In genomic region chr10:41037722-41038121, GRCm38 (mm10) we compare ENCODE assay signal across 10 mouse cellular contexts. TPM values are rescaled to one million over a fixed set of nuclear protein-coding genes. Genes with fewer than 3 reads are reported as not detected.
DNase-seq lines count a peak whose midpoint lies in the region; ATAC-seq lines count a peak whose summit lies in the region.
"Had no signal": no experiment of that assay in that cellular context is flagged by ENCODE, and none has a peak within 500 bp of the region (broad histone marks: within the 10 kb centered on the region; RNA-seq: fewer than 3 reads in every experiment).

No protein-coding gene starts in this region.

- intact Hi-C loops in left cerebral cortex, postnatal 10 days (cut with DNase I), result no loop called here

- H3K4me3 ChIP-seq in forebrain, embryonic 15.5 days, result no peak overlapping the region
- H3K4me3 ChIP-seq in forebrain, embryonic 10.5 days, result no peak overlapping the region
- H3K4me3 ChIP-seq: midbrain, embryonic 12.5 days had no signal

- no peak overlapping the region for H3K27ac ChIP-seq in forebrain, embryonic 15.5 days (replicated peaks)
- no peak overlapping the region for H3K27ac ChIP-seq in forebrain, embryonic 10.5 days
- H3K27ac ChIP-seq: midbrain, embryonic 12.5 days had no signal

- no peak overlapping the region for H3K9ac ChIP-seq in forebrain, embryonic 15.5 days (replicated peaks)
- H3K9ac ChIP-seq: midbrain, embryonic 12.5 days had no signal

- DNase-seq in forebrain, embryonic 10.5 days (ENCODE audit: extremely low spot score, low spot score), result no peak
- DNase-seq in adrenal gland, adult 8-10 months, result peak; percentile 45
- peak; percentile 55 to 61 for DNase-seq in left cerebral cortex, postnatal 10 days (ENCODE audit: extremely low spot score in 1 of 2, low spot score in 2 of 2)
- peak; percentile 61 for DNase-seq in right cerebral cortex, postnatal 4 days
- no peak for DNase-seq in urinary bladder, adult 2 months (ENCODE audit: low spot score)

- H3K27me3 ChIP-seq in forebrain, embryonic 15.5 days, result no peaks in the 10 kb centered on the region
- H3K27me3 ChIP-seq in forebrain, embryonic 10.5 days (ENCODE audit: poor library complexity, severe bottlenecking), result no peaks in the 10 kb centered on the region
- H3K27me3 ChIP-seq: midbrain, embryonic 12.5 days had no signal

- ATAC-seq in forebrain, embryonic 15.5 days (replicated peaks), result peak; percentile 74
- ATAC-seq in frontal cortex, adult (ENCODE audit: low TSS enrichment), result peak; percentile 77
- ATAC-seq in granulocyte monocyte progenitor cell, adult 5-6 weeks (replicated peaks; ENCODE audit: poor library complexity, severe bottlenecking), result no peak

- no peaks in the 10 kb centered on the region for H3K9me3 ChIP-seq in forebrain, embryonic 15.5 days
- no peaks in the 10 kb centered on the region for H3K9me3 ChIP-seq in forebrain, embryonic 10.5 days
- H3K9me3 ChIP-seq: midbrain, embryonic 12.5 days had no signal

- H3K36me3 ChIP-seq in forebrain, embryonic 15.5 days, result no peaks in the 10 kb centered on the region
- no peaks in the 10 kb centered on the region for H3K36me3 ChIP-seq in forebrain, embryonic 10.5 days (replicated peaks)
- H3K36me3 ChIP-seq: midbrain, embryonic 12.5 days had no signal

- H3K4me1 ChIP-seq in forebrain, embryonic 15.5 days, result peaks cover 21% of the 10 kb centered on the region
- peaks cover 9% of the 10 kb centered on the region for H3K4me1 ChIP-seq in forebrain, embryonic 10.5 days

- no peak overlapping the region for H3K4me2 ChIP-seq in forebrain, embryonic 15.5 days (replicated peaks)
- H3K4me2 ChIP-seq: midbrain, embryonic 12.5 days had no signal

- 35% methylated on average over 8 of the region's 8 CpGs for WGBS in forebrain, embryonic 15.5 days
- 74% methylated on average over 8 of the region's 8 CpGs for WGBS in forebrain, embryonic 10.5 days

RNA-seq across cellular contexts. Expression of gene Gpr6, which starts 34.4 kb away (rescaled TPM):
- polyA plus RNA-seq in forebrain, embryonic 15.5 days (2015; fragmentation: Nextera tagmentation; extraction: Ambion mirVana), result 1.5 and 2.4 TPM in 2 replicates
- not detected in 2 replicates for polyA plus RNA-seq in forebrain, embryonic 10.5 days (2016; fragmentation: Nextera tagmentation; extraction: Ambion mirVana)
- not detected for total RNA-seq in adrenal gland, adult 8-10 months (2022)
- total RNA-seq in left cerebral cortex, postnatal 10 days (2021), result 10 to 100 TPM; 16.2 to 17.3 TPM
- total RNA-seq in granulocyte monocyte progenitor cell, adult 5-6 weeks (2014; fragmentation: Nextera tagmentation), result not detected in 2 replicates
- not detected in 2 replicates for total RNA-seq in granulocyte monocyte progenitor cell, adult 5-6 weeks (2017)
- not detected in 2 replicates for polyA plus RNA-seq in urinary bladder, adult 2 months (2012; rRNA removed)
- polyA plus RNA-seq: C2C12 had no signal

Comparison
In these comparisons a context has a peak if more than half of its experiments do, and no peak if none do; other contexts are left out.
1. DNase-seq: peak in adrenal gland, adult 8-10 months (single experiment), left cerebral cortex, postnatal 10 days (2 of 2) and right cerebral cortex, postnatal 4 days (single experiment); none in forebrain, embryonic 10.5 days (single experiment) and urinary bladder, adult 2 months (single experiment).
2. RNA of gene Gpr6, which starts 34.4 kb away (total RNA-seq): 16.2 to 17.3 TPM in left cerebral cortex, postnatal 10 days; not detected in adrenal gland, adult 8-10 months and not detected in granulocyte monocyte progenitor cell, adult 5-6 weeks; every median in the first group is over 10 times any median in the second.